Mouse (Mus musculus): ENCODE data around the gene Sik2.

The Sik2 gene

GRCm38 (mm10) chr9:50911861-50912515 lies 96.9 kb downstream of the Sik2 start:
- Histone ChIP-seq H3K36me3 (ENCODE audit: control insufficient read depth, insufficient read depth, low read length, poor library complexity, severe bottlenecking) (peaks cover 6% of the 10 kb centered on the region), H3K27me3 (ENCODE audit: control insufficient read depth, insufficient read depth, low read length, poor library complexity, severe bottlenecking) (no peaks in the 10 kb centered on the region)
- DNase-seq (ENCODE audit: low read depth, low spot score) = no peak

- Histone ChIP-seq H3K27me3 (ENCODE audit: control insufficient read depth, insufficient read depth, low read length, poor library complexity, severe bottlenecking) (no peaks in the 10 kb centered on the region), H3K36me3 (ENCODE audit: control insufficient read depth, insufficient read depth, low read length, poor library complexity, severe bottlenecking) (no peaks in the 10 kb centered on the region)
- peak; percentile 53 for DNase-seq (ENCODE audit: low read depth, low spot score)
Observed at GRCm38 (mm10) chr9:50905321-50905720, 103.6 kb downstream of the Sik2 start.

DNA sequence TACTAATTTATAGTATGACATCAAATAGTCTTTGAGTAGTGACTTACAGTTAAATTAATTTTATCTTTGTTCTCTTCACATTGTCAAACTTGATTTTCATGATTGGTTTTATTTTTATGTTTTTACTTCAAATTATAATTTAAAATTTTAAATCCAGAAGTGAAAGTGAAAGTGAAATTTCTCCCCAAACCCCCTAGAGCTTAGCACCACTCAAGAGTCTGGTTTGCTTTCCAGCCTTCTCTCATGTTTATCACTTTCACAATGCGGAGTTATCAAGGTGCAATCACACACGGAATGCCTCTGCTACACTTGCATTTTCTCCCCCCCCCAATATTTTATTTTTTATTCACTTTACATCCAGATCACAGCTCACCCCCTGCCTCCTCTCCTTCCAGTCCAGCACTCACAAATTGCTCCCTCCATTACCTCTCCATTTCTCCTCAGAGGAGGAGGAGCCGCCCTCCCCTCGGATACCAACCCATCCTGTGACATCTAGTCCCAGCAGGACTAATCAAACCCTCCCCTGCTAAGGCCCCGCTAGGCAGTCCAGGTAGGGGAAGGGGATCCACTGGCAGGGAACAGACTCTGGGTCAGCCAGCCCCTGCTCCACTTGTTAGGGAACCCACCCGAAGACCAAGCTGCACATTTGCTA lies 104.6 kb downstream of the Sik2 start:
- peaks cover 2% of the 10 kb centered on the region; the same call in 1 of the 2 replicates for H3K36me3 ChIP-seq (ENCODE audit: control insufficient read depth, insufficient read depth, low read length, poor library complexity, severe bottlenecking)
- DNase-seq (ENCODE audit: low read depth, low spot score) = peak; percentile 39
- no peaks in the 10 kb centered on the region for H3K27me3 ChIP-seq (ENCODE audit: control insufficient read depth, insufficient read depth, low read length, poor library complexity, severe bottlenecking)

- Histone ChIP-seq H3K27me3 (ENCODE audit: control insufficient read depth, insufficient read depth, low read length, poor library complexity, severe bottlenecking) (no peaks in the 10 kb centered on the region), H3K36me3 (ENCODE audit: control insufficient read depth, insufficient read depth, low read length, poor library complexity, severe bottlenecking) (peaks cover 5% of the 10 kb centered on the region; the same call in 1 of the 2 replicates)
- DNase-seq (ENCODE audit: low read depth, low spot score) = no peak
Observed at GRCm38 (mm10) chr9:50900026-50900920, 108.6 kb downstream of the Sik2 start.

DNA sequence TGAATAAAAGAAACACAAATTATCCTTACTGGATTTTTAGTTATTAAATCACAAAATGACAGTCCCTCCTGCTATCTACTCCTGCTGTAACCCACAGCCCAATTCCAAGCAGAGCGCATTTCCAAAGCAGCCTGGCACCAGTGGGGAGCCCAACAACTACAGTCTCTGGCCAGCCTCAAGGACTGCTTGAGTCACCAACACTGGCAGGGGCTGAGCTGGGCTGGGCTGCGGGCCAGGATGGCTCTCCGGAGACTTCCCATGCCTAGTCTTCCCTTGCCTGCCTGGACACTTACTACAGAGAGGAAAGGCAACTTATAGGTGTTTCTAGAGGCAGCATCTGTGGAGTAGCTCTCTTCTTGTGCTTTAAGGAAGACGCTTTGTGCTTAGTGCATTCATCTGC lies 115.2 kb downstream of the Sik2 start:
- DNase-seq (ENCODE audit: low read depth, low spot score) = no peak
- H3K27me3 ChIP-seq (ENCODE audit: control insufficient read depth, insufficient read depth, low read length, poor library complexity, severe bottlenecking) = no peaks in the 10 kb centered on the region
- H3K36me3 ChIP-seq (ENCODE audit: control insufficient read depth, insufficient read depth, low read length, poor library complexity, severe bottlenecking) = peaks cover 9% of the 10 kb centered on the region; the same call in 1 of the 2 replicates

DNA sequence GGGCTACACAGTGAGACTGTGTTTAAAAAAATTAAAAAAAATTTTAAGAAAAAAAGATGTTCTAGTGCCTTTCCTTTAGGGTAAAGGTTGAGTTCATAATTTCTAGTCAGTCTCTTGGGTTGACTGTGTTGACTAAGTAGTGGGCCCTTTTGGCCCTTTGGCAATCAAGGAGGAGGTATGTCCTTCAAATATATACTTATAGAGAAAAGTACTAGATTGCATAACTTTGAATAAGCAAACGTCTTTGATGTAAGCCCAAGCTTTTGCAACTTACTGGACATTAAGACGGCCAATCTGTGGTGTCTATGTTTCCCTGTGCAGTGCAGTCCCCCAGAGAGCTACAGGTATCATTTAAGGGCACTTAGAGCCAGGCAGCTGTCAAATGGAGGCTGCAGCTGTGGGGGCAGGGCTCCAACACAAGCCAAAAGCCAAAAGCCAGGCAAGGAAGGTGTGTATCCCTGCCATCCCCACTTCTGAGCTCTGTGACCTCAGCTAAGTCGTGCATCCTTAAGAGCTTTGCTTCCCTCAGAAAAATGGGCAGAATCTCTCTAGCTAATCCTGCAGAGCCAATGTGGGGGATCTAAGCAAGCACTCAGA lies 118.3 kb downstream of the Sik2 start:
- Histone ChIP-seq H3K27me3 (ENCODE audit: control insufficient read depth, insufficient read depth, low read length, poor library complexity, severe bottlenecking) (no peaks in the 10 kb centered on the region), H3K36me3 (ENCODE audit: control insufficient read depth, insufficient read depth, low read length, poor library complexity, severe bottlenecking) (peaks cover 8% of the 10 kb centered on the region; the same call in 1 of the 2 replicates)
- no peak for DNase-seq (ENCODE audit: low read depth, low spot score)

- peaks cover 3% of the 10 kb centered on the region; the same call in 1 of the 2 replicates for H3K36me3 ChIP-seq (ENCODE audit: control insufficient read depth, insufficient read depth, low read length, poor library complexity, severe bottlenecking)
- no peak for DNase-seq (ENCODE audit: low read depth, low spot score)
- no peaks in the 10 kb centered on the region for H3K27me3 ChIP-seq (ENCODE audit: control insufficient read depth, insufficient read depth, low read length, poor library complexity, severe bottlenecking)
Observed at GRCm38 (mm10) chr9:50889964-50890363, 118.9 kb downstream of the Sik2 start.

DNA sequence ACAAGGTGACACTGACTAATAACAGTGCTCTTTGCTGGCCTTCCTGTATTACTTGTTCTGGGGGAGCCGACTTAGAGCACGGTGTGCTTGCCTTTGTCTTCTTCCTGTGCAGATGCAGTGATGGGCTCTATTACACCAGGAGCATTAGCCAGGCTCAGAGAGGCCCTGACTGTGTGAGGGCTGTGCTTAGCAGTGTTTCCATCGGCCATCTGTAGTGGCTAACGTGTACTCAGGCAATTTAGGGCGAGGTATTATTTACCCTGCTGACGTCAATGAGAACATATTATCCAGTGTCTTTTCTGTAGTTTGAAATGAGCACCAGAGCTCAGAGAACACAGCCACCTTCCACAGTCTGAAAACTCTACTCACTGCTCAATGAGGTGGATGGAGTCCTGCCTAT lies 119.7 kb downstream of the Sik2 start:
- H3K36me3 ChIP-seq (ENCODE audit: control insufficient read depth, insufficient read depth, low read length, poor library complexity, severe bottlenecking) = peaks cover 3% of the 10 kb centered on the region; the same call in 1 of the 2 replicates

GRCm38 (mm10) chr9:50887351-50887750 lies 121.5 kb downstream of the Sik2 start:
- no peaks in the 10 kb centered on the region for H3K27me3 ChIP-seq (ENCODE audit: control insufficient read depth, insufficient read depth, low read length, poor library complexity, severe bottlenecking)
- 0 out of 2 replicates have a peak, but pooled peaks cover under 1% of the 10 kb centered on the region for H3K36me3 ChIP-seq (ENCODE audit: control insufficient read depth, insufficient read depth, low read length, poor library complexity, severe bottlenecking)
- DNase-seq (ENCODE audit: low read depth, low spot score) = no peak

More for the DNA sequence above, 119.7 kb downstream of the Sik2 start:
- no peak for DNase-seq (ENCODE audit: low read depth, low spot score)
- no peaks in the 10 kb centered on the region for H3K27me3 ChIP-seq (ENCODE audit: control insufficient read depth, insufficient read depth, low read length, poor library complexity, severe bottlenecking)

DNA sequence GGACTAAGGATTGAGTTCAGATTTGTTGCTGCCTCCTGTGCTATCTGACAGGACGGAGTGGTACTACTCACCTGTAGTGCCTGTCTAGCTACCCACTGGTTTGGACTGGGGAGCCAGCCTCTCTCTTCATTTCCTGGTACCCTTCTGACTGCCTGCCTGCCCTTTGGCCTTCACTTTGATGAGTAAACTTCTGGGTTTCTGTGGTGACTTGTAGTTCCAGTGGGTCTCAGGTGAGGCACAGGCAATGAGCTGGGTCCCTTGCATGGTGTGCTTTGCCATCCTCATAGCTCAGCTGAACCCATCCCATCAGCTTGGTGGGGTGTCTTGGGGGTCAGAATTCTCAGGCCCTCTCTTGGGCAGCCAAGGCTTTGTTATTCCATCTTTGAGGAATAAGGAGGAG lies 122.0 kb downstream of the Sik2 start:
- Histone ChIP-seq H3K27me3 (ENCODE audit: control insufficient read depth, insufficient read depth, low read length, poor library complexity, severe bottlenecking) (no peaks in the 10 kb centered on the region), H3K36me3 (ENCODE audit: control insufficient read depth, insufficient read depth, low read length, poor library complexity, severe bottlenecking) (peaks cover 1% of the 10 kb centered on the region; the same call in 1 of the 2 replicates)
- no peak for DNase-seq (ENCODE audit: low read depth, low spot score)

DNA sequence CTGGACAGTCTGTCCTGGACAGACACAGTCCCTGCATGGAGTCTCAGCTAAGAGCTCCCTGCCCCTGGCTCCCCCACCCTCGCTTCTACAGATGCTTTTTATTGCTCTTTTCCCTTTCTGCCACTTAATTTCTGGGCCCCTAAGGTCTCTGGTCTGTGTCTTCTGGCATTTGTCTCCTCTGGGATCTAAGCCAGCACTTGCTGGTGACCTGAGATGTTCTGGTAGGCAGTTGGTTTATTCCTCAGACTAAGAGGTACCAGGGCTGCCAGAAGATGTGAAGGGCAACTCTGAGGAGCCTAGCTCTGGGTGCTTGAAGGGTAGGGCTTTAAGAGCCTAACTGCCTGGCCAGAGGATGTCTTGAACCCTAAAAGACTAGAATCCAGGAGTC lies 123.3 kb downstream of the Sik2 start:
- no peak for DNase-seq (ENCODE audit: low read depth, low spot score)
- peaks cover 1% of the 10 kb centered on the region for H3K36me3 ChIP-seq (ENCODE audit: control insufficient read depth, insufficient read depth, low read length, poor library complexity, severe bottlenecking)
- no peaks in the 10 kb centered on the region for H3K27me3 ChIP-seq (ENCODE audit: control insufficient read depth, insufficient read depth, low read length, poor library complexity, severe bottlenecking)

- DNase-seq (ENCODE audit: low read depth, low spot score) = no peak
- H3K27me3 ChIP-seq (ENCODE audit: control insufficient read depth, insufficient read depth, low read length, poor library complexity, severe bottlenecking) = no peaks in the 10 kb centered on the region
- H3K36me3 ChIP-seq (ENCODE audit: control insufficient read depth, insufficient read depth, low read length, poor library complexity, severe bottlenecking) = peaks cover 1% of the 10 kb centered on the region
Observed at GRCm38 (mm10) chr9:50884741-50885599, 123.9 kb downstream of the Sik2 start.

- DNase-seq (ENCODE audit: low read depth, low spot score) = no peak
- Histone ChIP-seq H3K36me3 (ENCODE audit: control insufficient read depth, insufficient read depth, low read length, poor library complexity, severe bottlenecking) (peaks cover 5% of the 10 kb centered on the region), H3K27me3 (ENCODE audit: control insufficient read depth, insufficient read depth, low read length, poor library complexity, severe bottlenecking) (no peaks in the 10 kb centered on the region)
Observed at GRCm38 (mm10) chr9:50884093-50884492, 124.8 kb downstream of the Sik2 start.

GRCm38 (mm10) chr9:50882183-50882582 lies 126.7 kb downstream of the Sik2 start:
- H3K27me3 ChIP-seq (ENCODE audit: control insufficient read depth, insufficient read depth, low read length, poor library complexity, severe bottlenecking) = no peaks in the 10 kb centered on the region
- DNase-seq (ENCODE audit: low read depth, low spot score) = no peak
- H3K36me3 ChIP-seq (ENCODE audit: control insufficient read depth, insufficient read depth, low read length, poor library complexity, severe bottlenecking) = peaks cover 7% of the 10 kb centered on the region

Measured in splenic B cell, adult 2 months (primary cell).